Mouse (Mus musculus) naive thymus-derived CD4-positive, alpha-beta T cell, adult 2 months (primary cell): ENCODE measurements around the gene Cep78.

Source experiments
- DNase-seq: peaks from one replicate; pipeline ENCODE4 v3.0.0-alpha.2; 2011; ENCODE audit warnings: low read depth

The Cep78 gene

DNA sequence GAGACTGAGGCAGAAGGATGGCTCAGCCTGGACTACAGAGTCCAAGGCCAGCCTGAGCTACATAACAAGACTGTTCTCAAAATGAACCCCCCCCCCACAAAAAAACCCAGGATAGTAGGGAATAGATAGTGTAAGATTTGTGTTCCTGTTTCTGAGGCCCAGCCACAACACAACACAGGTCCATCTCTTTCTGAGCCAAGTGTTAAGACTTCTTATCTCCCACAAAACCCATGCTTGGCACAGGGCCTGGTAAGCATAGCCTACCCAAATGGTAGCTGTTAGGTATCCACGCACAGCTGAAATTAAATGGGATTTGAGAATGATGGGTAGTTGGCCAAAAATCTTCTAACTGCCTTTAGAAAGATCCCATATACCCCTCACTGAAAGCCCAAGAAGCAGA, 74.3 kb downstream of the Cep78 start:
- no peak for DNase-seq

DNA sequence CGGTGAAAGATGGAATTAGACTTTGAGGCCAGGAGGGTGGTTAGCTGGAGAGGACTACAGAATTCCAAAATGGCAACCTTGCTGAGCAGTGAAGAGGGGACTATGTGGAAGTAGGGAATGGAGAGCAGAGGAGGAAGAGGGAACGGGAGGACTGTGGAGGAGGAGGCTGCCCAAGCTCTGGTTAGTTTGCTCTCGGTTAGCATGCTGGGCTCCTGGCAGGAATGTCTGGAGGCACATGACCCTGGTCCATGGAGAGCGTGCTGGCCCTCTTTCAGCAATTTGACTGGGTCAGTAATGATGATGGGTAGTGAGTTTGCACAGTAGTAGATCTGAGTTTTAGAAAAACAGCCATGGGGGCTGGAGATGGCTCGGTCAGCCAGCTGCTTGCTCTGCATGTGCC, 76.8 kb downstream of the Cep78 start:
- DNase-seq, result no peak
